ENCODE assay signal across 8 mouse cellular contexts in the genomic region with DNA sequence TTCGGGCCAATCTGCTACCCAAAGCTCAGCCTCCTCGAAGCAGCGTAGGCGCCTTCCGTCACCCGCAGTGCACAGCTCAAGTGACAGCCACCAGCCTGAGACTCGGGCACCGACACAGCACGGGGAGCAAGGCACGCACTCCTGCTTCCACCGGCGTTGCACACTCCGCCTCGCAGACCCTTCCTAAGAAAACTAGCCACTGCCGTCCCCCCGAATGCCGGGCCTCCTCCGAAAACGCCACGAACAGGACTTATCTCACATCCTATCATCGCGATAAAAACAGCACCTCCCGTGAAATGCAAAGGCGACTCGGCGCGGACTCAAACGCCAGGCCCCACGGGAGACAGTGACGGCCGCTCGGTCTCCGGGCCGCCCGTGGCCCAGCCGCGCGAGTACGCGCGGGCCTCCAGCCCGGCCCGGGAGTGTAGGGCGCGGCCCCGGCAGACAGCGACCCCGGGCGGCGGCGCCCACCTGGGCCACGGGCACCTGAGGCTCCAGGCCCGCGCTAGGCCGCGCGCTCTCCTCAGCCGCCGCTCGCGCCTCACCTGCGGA. TPM values are rescaled to one million over a fixed set of nuclear protein-coding genes. Genes with fewer than 3 reads are reported as not detected.
A peak's percentile ranks its signal among the peaks of the same experiment; 100 is the strongest.
DNase-seq lines count a peak whose midpoint lies in the region; ATAC-seq lines count a peak whose summit lies in the region.

No protein-coding gene starts in this region.

- H3K27me3 ChIP-seq in kidney, embryonic 15.5 days: no peaks in the 10 kb centered on the region
- no peaks in the 10 kb centered on the region for H3K27me3 ChIP-seq in forebrain, embryonic 13.5 days
- no peaks in the 10 kb centered on the region for H3K27me3 ChIP-seq in limb, embryonic 12.5 days
- H3K27me3 ChIP-seq in midbrain, embryonic 14.5 days (ENCODE audit: control insufficient read depth, insufficient read depth, low read length): no peaks in the 10 kb centered on the region

- peak overlapping the region; percentile 95 for H3K27ac ChIP-seq in kidney, embryonic 15.5 days
- H3K27ac ChIP-seq in forebrain, embryonic 13.5 days: peak overlapping the region; percentile 88
- peak overlapping the region; percentile 91 for H3K27ac ChIP-seq in limb, embryonic 12.5 days
- H3K27ac ChIP-seq in midbrain, embryonic 14.5 days (replicated peaks; ENCODE audit: low read depth, low read length): peak overlapping the region; percentile 93

- peak overlapping the region; percentile 92 for H3K4me3 ChIP-seq in kidney, embryonic 15.5 days (replicated peaks)
- peak overlapping the region; percentile 88 for H3K4me3 ChIP-seq in forebrain, embryonic 13.5 days
- peak overlapping the region; percentile 76 for H3K4me3 ChIP-seq in limb, embryonic 12.5 days (replicated peaks)
- H3K4me3 ChIP-seq in midbrain, embryonic 14.5 days (replicated peaks; ENCODE audit: low read depth, low read length): peak overlapping the region; percentile 95

- H3K9ac ChIP-seq in kidney, embryonic 15.5 days: peak overlapping the region; percentile 92
- H3K9ac ChIP-seq in forebrain, embryonic 13.5 days: peak overlapping the region; percentile 92
- peak overlapping the region; percentile 87 for H3K9ac ChIP-seq in limb, embryonic 12.5 days (replicated peaks)
- H3K9ac ChIP-seq in midbrain, embryonic 14.5 days (replicated peaks; ENCODE audit: low read length): peak overlapping the region; percentile 95

- DNase-seq in kidney, postnatal 10 days: no peak
- peak; percentile 33 for DNase-seq in c-Kit-positive CD71-positive TER-119-positive erythroid progenitor cells, embryonic 14.5 days (ENCODE audit: low spot score)
- peak; percentile 83 for DNase-seq in midbrain, embryonic 14.5 days
- DNase-seq in telencephalon, adult 2 months (ENCODE audit: low read depth, low spot score): peak; percentile 51

- H3K4me2 ChIP-seq in kidney, embryonic 15.5 days: peak overlapping the region; percentile 62
- H3K4me2 ChIP-seq in forebrain, embryonic 13.5 days: peak overlapping the region; percentile 66
- H3K4me2 ChIP-seq in limb, embryonic 12.5 days: peak overlapping the region; percentile 68
- peak overlapping the region; percentile 74 for H3K4me2 ChIP-seq in midbrain, embryonic 14.5 days (ENCODE audit: low read length)

- no peaks in the 10 kb centered on the region for H3K9me3 ChIP-seq in kidney, embryonic 15.5 days (replicated peaks)
- no peaks in the 10 kb centered on the region for H3K9me3 ChIP-seq in forebrain, embryonic 13.5 days (replicated peaks)
- H3K9me3 ChIP-seq in limb, embryonic 12.5 days: no peaks in the 10 kb centered on the region
- H3K9me3 ChIP-seq in midbrain, embryonic 14.5 days (ENCODE audit: control insufficient read depth, low read length): no peaks in the 10 kb centered on the region

- peak; percentile 59 for ATAC-seq in kidney, embryonic 15.5 days (replicated peaks; ENCODE audit: low FRiP score)
- ATAC-seq in forebrain, embryonic 13.5 days: peak; percentile 72
- ATAC-seq in inflammation-experienced regulatory T-cells, adult 6 months: peak; percentile 66
- ATAC-seq in limb, embryonic 12.5 days (ENCODE audit: insufficient number of reproducible peaks, insufficient read depth, low FRiP score, low TSS enrichment, low read depth): peak; percentile 26
- ATAC-seq in midbrain, embryonic 14.5 days (ENCODE audit: low FRiP score, low TSS enrichment): peak; percentile 49; the same call in 1 of the 2 replicates

- no peaks in the 10 kb centered on the region for H3K36me3 ChIP-seq in kidney, embryonic 15.5 days
- no peaks in the 10 kb centered on the region for H3K36me3 ChIP-seq in forebrain, embryonic 13.5 days (ENCODE audit: poor library complexity, severe bottlenecking)
- H3K36me3 ChIP-seq in limb, embryonic 12.5 days: no peaks in the 10 kb centered on the region
- no peaks in the 10 kb centered on the region for H3K36me3 ChIP-seq in midbrain, embryonic 14.5 days (ENCODE audit: control insufficient read depth, insufficient read depth, low read length)

- under 1% methylated on average over 60 of the region's 62 CpGs for WGBS in kidney, embryonic 15.5 days
- under 1% methylated on average over 52 of the region's 62 CpGs for WGBS in forebrain, embryonic 13.5 days
- under 1% methylated on average over 62 of the region's 62 CpGs for whole genome bisulfite sequencing in limb, embryonic 12.5 days
- under 1% methylated on average over 62 of the region's 62 CpGs for WGBS in midbrain, embryonic 14.5 days

- peaks cover 13% of the 10 kb centered on the region; the same call in 1 of the 2 replicates for H3K4me1 ChIP-seq in kidney, embryonic 15.5 days
- peaks cover 23% of the 10 kb centered on the region for H3K4me1 ChIP-seq in forebrain, embryonic 13.5 days
- peaks cover 13% of the 10 kb centered on the region for H3K4me1 ChIP-seq in limb, embryonic 12.5 days (replicated peaks)
- H3K4me1 ChIP-seq in midbrain, embryonic 14.5 days (ENCODE audit: control insufficient read depth, insufficient read depth, low read length): peaks cover 9% of the 10 kb centered on the region

RNA-seq across cellular contexts. Expression of gene Appl1, which starts 1.1 kb away (rescaled TPM):
- 39.2 and 41.8 TPM in 2 replicates for polyA plus RNA-seq in kidney, embryonic 15.5 days (2015; fragmentation: Nextera tagmentation; extraction: Ambion mirVana)
- 62.0 and 70.0 TPM in 2 replicates for polyA plus RNA-seq in forebrain, embryonic 13.5 days (2015; fragmentation: Nextera tagmentation; extraction: Ambion mirVana)
- 10 to 100 TPM; 22.7 to 45.0 (median 39.4) TPM for polyA plus RNA-seq in inflammation-experienced regulatory T-cells, adult 6 months (2017; shearing (Covaris generic))
- polyA plus RNA-seq in limb, embryonic 12.5 days (2016; fragmentation: Nextera tagmentation; extraction: Ambion mirVana): 45.7 and 47.5 TPM in 2 replicates
- 87.3 and 88.5 TPM in 2 replicates for polyA plus RNA-seq in midbrain, embryonic 14.5 days (2014; fragmentation: Nextera tagmentation; extraction: Ambion mirVana)

RNA-seq across cellular contexts. Expression of gene Hesx1, which starts 24.3 kb away (rescaled TPM):
- 1.1 and 1.4 TPM in 2 replicates for polyA plus RNA-seq in kidney, embryonic 15.5 days (2015; fragmentation: Nextera tagmentation; extraction: Ambion mirVana)
- polyA plus RNA-seq in forebrain, embryonic 13.5 days (2015; fragmentation: Nextera tagmentation; extraction: Ambion mirVana): not detected in 2 replicates
- 1 to 10 TPM in 2 of 3 experiments, not detected in 1; 1.6 to 2.8 TPM for polyA plus RNA-seq in inflammation-experienced regulatory T-cells, adult 6 months (2017; shearing (Covaris generic))
- polyA plus RNA-seq in limb, embryonic 12.5 days (2016; fragmentation: Nextera tagmentation; extraction: Ambion mirVana): 0.22 TPM in 1 of 2 replicates, not detected in the other
- polyA plus RNA-seq in midbrain, embryonic 14.5 days (2014; fragmentation: Nextera tagmentation; extraction: Ambion mirVana): not detected in 2 replicates
